Mouse (Mus musculus) lung, postnatal 36 days (tissue): ENCODE data around the gene Znhit3.
"Not testable (repeated sequence)": the region's sequence is repeated elsewhere in the genome, so short reads cannot be mapped to it uniquely, and the experiment has no call there.

Experiments used
- DNase-seq: peaks from one replicate; pipeline ENCODE4 v3.0.0; 2022; ENCODE audit warnings: mixed read lengths

The Znhit3 gene

DNA sequence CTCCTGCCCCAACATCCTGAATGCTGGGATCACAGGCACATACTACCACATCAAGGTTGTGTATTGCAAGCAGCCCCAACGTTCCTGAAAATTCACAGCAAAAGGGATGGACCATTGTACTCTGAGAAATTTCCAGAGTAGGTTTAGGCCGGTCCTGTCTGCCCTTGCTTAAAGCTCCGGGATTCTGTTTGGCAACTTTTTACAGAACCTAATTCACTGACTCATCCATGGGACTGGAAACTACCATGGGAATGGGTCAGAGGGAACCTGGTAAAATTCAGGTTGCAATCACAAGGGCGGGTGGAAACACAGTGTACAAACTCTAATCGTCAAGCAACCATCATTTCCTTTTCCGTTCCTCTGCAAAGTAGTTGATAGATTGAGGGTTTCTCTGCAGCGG lies 3.8 kb upstream of the Znhit3 start:
- DNase-seq, result peak; percentile 29

DNA sequence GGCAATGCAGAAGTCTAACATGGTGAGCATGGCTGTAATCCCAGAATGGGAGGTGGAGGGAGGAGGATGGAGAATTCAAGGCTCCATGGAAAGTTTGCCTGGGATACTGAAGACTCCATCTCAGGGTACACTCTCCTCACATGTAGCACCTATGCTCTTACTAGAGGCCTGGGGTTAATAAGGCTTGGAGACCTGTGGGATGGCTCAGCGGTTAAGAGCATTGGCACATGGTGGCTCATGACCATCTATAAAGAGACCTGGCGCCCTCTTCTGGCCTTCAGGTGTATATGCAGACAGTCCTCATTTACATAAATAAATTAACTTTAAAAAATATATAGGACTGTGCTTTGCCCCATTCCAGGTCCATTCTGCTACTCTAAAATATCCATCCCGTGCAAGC lies 3.1 kb upstream of the Znhit3 start:
- peak; percentile 67 for DNase-seq

DNA sequence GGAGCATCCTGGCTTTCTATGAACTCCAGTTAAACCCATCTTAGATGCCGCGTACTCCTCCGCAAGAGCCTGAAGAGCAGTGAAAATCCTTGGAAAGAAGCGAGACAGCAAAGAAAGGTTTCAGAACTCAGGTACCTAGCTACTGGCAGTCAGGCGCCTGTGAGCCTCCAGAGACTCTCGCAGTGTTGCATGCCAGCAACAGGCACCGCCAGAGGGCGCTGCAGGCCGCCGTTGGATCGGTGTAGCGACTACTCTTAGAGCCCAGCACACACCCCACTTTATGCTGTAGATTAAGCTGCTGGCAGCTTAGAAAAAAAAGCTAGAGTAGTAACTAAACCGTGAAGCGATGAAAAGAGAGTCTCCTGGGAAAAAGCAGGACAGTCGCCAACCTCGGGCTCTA lies 2.3 kb upstream of the Znhit3 start:
- DNase-seq, result peak; percentile 94

DNA sequence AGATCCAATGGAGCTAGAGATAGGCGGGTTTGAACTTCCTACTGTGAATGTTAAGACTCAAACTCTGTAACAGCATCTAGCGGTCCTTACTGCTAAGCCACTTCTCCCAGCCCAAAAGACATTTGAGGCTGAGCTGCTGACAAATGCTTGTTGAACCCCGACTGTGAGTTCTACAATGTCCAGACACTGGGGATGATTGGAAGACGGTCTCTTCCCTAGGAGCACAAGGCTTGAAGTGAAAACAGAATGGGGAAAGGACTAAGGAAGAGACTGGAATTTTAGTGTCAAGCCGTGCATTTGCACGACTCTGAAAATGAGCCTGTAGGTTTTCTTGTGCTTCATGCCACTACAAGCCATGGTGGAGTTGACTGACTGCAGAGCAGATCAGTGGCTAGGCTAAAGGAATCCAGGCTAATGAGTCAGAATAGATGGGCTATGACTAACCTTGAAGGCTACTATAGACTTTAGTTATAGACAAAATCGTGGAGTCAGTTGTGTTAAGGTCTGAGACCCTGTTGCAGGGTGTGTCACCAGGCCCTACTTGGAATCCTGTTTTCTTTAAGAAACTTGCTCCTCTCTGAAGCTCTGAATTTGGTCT lies 636 bp upstream of the Znhit3 start:
- no peak for DNase-seq

DNA sequence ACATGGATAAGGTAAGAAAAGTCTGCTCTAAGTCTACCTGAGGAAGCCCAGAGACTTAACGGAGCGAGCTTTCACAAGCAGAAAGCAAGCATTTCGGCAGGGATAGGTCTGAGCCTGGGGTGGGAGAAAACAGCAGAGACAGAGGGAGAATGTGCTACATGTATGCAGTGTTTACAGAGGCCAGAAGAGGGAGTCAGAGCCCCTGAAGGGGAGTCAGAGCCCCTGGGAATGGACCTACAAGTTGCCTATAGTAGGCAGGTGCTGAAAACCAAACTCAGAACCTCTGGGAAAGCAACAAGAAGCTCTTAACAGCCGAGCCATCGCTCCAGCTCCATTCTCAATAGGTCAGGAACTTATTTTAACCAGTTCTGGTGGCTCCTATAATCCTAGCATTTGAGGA lies 1.5 kb downstream of the Znhit3 start:
- no peak for DNase-seq

DNA sequence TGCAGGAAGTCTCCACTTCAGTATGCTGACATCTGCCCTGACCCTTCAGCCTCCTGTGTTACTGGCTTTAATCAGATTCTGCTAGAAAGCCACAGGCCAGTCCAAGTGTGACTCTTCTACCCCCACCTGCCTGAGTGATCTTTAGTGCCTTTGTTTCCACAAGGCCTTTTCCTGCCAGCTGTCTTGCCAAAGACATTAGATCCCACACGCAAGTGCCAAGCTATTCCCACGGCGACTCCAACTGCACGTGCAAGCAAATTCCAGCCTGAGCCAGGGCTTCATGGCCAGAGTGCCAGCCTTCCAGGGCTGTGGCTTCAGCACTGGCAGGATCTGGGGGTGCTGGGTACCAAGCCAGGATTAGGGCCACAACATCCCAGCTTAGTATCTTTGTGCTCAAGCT lies 5.8 kb downstream of the Znhit3 start:
- DNase-seq, result no peak

DNA sequence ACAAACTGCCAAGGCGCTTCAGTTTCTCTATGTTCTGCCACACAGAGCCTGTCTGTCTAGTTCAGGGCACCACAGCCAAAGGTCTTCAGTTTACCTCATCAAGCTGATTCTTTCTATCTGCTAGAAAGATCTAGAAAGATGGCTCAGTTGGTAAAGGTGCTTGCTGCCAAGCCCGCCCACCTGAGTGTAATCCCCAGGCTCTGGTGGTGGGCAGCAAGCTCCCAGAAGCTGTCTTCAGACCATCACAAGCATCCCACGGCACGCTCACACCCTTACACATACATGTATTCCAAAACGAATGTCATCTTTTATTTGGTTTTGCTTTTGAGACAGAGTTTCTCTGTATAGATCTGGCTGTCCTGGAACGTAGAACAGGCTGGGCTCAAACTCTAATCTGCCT lies 7.7 kb downstream of the Znhit3 start:
- no peak for DNase-seq

DNA sequence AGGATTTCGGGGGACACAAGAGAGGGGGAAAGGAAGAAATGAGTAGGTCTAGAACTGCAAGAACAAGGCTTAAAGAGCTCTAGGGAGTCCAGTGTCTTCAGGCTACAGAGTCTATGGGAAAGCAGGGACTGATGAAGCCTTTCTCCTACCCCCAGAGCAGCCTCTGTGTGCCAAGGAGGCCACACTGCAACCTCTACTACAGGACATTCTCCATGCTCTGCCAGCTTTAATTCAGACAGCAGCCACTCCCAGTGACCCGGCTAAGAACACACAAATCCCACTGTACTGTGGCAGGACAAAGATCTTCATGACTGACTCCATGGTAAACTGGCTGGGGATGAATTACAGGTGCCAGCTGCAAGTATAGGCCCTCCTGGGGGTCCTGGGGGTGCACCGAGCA lies 9.1 kb downstream of the Znhit3 start:
- no peak for DNase-seq

DNA sequence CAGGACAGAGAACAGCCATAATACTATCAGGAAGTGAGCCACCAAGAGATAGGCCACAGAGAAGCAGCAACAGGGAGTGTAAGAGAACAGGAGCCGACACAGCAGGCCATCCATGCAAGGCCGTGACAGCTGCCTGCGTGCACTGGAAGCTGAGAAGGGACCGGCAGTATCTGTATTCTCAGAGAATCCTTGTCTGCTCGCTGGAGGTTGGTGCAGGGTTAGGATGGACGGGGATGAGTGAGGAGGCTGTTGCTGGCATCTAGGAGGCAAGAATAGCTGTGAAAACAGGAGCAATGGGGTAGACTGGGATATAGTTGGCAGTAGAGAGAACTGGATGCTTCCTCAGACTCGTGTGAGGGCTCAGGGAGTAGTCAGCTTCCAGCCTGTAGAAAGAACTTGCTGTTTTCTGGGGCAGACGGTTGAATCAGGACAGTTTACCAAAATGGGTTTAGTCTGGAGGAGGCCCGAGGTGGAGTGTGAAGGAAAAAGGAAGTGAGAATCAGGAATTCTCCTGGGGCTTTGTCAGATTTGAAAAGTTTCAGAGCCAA lies 11.5 kb downstream of the Znhit3 start:
- no peak for DNase-seq

DNA sequence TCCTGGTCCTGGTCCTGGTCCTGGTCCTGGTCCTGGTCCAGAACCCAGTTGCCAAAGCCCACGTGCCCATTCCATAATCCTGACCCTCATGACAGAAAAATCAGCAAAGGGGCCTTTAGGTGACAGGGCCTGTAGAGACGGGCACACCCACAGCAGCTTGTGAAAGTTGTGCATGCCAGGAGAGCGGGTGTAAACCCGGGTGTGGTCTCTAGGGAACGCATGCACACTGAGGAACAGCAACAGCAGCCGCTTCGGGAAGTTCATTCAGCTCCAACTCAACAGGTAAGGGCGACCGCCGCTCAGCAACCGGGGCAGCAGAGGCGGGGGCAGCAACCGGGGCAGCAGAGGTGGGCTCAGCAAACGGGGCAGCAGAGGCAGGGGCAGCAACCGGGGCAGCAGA lies 23.1 kb downstream of the Znhit3 start:
- DNase-seq, result no peak

DNA sequence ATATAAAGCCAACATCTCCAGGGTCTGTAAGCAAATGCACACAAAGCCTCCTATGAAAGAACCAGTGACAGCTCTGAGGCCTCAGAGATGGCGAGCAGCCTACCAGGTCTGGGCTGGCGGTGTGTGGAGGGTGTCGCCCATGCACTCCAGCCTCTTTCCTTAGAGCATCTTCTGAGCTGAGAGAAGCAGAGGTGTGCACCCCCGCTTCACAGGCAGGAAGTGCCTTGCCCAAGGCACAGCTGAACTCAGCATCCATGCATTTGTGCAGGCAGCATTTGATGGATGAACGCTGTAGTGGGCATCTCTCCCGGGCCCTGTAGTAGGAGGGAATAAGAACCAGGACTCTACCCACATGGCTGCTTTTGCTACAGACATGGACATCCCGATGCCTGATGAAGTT lies 24.5 kb downstream of the Znhit3 start:
- DNase-seq, result no peak

DNA sequence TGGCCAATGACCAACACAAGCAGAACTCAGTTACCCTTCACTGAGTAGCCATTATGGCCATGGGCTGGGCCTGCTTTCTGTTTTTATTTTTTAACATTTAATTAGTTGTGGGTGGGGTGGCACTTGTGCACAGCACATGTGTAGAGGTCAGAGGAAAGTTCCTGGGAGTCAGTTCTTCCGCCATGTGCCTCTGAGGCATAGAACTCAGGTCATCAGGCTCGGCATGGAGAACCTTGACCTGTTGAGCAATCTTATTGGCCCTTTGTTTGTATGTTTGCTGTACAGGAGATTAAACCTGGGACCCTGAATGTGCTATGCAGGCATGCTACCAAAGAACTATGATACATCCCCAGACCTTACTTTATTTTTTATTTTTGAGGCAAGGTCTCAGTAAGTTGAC lies 26.7 kb downstream of the Znhit3 start:
- no peak for DNase-seq

DNA sequence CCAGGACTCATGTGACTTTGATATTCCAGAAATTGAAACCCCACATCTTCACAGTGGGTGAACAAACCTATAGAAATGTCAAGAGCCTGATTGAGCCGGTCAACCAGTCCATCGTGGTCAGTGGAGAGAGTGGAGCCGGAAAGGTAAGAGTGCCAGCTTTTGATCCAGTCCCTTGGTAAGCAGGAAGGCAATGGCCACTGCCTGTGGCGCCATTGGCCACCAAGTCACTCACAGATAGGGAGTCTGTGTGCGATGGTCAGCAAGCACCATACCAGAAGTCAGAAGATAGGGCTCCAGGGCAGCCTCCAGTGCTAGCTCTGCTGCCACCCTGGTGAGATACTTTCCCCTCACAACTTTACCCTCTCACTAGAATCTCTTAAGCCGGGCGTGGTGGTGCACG lies 28.1 kb downstream of the Znhit3 start:
- DNase-seq, result no peak

DNA sequence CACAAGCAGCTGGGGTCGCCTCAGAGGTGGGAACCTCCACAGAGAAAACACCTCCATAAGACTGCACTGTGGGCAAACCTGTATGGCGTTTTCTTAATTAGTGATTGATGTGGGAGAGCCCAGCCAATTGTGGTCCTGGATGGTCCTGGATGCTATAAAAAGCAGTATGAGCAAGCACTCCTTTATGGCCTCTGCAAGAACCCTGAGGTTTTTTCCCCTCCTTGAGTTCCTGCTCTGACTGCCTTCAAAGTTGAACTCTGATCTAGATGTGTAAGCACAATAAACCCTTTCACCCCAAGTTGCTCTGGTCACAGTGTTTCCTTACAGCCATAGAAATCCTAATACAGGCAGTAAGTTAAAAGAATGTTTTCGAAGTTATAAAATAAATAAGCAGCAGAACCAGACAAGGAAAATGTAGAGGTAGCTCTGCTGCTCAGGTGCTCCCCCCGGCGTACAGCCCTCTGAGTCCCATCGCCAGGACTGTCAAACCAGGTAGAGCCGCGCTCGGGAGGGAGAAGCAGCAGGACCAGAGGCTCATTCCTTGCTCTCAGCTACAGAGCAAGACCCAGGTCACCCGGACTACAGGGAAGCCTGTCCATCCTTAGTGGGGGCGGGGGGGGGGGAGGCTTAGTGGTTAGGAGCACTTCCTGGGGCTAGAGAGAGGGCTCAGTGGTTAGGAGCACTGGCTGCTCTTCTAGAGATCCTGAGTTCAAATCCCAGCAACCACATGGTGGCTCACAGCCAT lies 29.2 kb downstream of the Znhit3 start:
- DNase-seq, result no peak

DNA sequence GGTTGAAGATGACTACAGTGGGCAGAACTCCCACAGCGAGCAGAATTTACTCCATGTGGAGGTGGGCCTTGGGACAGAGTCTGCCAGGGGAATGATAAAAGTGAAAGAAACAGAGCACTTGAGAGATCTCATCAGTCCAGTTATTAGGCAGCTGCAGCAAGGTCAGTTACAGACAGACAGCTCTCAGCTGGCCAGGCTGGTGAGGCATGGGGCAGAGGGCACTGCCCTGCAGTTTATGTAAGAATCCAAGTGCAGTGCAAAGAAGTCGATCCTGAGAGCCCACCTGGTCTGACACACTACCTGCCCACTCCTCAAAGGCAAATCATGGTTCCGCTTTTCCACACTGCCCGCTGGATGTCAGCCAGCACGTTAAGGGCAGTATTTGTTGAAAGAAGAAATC lies 29.9 kb downstream of the Znhit3 start:
- DNase-seq, result no peak

DNA sequence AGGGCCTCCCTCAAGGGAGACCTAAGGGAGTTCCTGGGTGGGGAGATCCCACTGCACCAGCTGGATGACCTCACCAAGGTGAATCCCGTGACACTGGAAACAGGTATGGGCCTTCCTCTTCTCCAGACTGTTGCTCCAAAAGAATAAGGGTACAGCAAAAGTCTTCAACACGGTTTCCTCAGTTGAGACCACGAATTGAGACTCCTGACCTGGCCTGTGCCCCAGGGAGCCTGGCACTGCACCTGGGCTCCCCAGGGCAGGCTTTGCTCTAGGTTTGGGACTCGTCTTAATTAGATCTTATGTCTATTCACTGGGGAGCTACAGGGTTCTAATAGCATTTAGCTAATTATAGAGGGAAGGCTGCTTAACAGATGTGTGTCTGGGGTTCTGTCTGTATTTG lies 30.9 kb downstream of the Znhit3 start:
- DNase-seq, result no peak

DNA sequence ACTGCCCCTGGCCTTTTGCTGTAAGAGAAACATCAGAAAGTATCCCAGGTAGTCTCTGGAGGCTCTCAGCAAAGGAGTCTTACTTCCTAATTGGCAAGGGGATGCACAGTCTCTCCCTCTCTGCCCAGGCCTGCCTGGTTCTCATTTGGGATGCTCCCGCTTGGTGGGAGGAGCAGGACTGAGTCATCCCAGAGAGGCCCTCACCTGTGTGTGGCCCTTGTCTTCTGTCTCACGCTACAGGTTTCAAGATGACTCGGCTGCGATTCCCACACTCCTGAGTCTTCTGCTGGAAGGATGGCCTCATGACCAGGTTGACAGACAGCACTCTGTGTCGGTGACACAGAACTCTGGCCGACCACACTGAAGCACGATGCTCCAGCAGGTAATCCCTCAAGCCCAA lies 33.8 kb downstream of the Znhit3 start:
- DNase-seq, result no peak

DNA sequence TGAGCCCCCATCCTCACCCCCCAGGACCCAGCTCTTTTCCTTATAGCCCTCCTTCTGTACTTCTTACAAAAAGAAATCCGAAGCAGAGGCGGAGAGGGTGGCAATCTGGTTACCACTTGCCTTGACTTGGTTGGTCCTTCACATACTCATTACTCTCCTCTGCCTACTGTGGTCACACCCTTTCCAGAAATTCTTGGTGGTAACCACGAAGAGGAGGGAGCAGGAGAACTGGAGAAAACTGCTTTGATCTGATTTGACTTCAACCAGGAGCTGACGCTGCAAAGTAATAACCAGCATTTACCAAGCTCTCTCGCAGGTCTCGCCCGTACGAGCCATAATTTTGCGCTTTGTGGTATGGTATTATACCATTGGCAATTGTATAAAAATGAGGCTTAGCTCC lies 35.2 kb downstream of the Znhit3 start:
- DNase-seq, result no peak

DNA sequence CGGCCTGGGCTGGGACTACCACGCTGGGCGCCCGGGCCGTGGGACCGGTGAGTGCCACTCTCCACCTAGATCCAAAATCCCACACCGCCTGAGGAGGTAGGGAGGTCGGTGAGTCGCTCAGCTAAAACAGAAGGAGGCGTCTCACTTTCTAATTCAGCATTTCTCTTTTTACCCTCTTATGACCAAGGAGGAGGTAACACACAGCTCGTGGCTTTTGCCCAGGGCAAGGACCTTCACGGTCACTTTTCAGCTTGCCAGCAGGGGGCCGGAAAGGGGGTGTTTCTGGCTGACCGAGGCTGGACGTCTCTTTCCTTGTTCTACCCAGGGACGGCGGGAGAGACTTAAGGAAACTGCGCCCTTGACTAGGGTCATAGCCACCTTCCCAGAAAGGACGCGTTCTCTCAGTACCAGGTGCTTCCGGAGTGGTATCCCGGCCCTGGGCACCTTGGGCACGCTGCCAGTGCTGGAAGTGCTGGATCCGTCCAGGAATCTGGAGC lies 35.7 kb downstream of the Znhit3 start:
- peak; percentile 60 for DNase-seq

DNA sequence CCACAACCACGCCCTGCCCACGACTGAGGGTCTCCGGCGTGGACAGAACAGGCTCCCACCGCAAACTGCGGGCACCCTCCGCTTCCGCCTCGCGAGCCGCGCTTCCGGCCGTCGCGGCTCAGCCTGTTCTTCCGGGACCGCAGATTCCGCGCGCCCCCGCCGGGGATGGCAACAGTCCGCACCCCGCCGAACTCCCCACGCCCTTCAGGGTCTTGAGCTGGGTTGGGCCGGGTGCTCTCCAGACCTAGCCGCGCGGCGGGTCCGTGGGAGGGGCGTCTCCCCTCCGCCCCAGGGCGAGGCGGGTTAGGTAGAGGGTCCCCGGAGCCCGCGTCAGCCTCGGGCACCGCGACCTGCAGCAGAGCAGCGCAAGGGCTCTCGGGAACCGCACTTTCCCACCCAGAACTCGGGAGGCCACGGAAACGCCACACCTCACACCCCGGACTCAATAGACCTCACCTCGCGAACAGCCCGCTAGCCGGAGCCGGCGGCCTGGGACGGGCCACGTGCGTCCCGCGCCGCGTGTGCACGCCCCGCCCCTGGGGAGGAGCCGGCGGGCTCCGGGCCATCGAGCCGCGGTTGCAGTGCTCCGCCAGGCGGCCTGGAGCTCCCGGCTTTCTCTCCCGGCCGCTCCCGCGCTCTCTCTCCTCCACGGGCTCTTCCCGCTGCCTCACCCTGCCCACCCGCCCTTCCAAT lies 36.2 kb downstream of the Znhit3 start, which contains the start of the genes Myo19 and Pigw:
TSS of gene Myo19 (plus strand) at position 377 of the 693 bp plus-strand sequence.
TSS of gene Pigw (minus strand) at position 514 of the 693 bp plus-strand sequence.
- peak; percentile 78 for DNase-seq

DNA sequence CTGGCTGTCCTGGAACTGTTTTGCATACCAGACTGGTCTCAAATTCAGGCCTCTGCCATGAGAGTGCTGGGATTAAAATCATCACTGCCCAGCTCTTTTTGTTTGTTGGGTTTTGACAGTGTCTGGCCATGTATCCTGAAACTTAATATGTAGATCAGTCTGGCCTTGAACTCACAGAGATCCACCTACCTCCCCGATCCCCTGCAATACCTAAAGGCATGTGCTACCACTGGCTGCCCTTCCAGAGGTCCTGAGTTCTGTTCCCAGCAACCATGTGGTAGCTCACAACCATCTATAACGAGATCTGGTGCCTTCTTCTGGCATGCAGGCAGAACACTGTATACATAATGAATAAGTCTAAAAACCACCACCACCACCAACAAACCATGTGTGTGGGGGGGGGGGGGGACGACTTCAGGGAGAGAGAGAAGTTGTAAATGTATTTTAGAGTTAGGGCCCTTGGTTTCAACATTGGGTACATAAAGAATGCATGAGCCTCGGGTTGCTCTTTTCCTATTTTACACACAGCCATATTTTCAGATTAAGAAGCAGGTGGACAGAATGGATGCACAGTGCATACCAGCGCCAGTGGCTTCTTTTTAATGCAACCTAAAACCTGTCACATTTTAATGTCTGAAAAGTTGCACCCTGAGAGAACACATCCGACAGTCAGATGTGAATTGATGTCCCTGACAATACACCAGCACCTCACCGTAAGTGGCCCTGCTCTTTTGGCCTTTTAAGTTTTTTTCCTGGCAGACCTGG lies 37.0 kb downstream of the Znhit3 start:
- no peak for DNase-seq

DNA sequence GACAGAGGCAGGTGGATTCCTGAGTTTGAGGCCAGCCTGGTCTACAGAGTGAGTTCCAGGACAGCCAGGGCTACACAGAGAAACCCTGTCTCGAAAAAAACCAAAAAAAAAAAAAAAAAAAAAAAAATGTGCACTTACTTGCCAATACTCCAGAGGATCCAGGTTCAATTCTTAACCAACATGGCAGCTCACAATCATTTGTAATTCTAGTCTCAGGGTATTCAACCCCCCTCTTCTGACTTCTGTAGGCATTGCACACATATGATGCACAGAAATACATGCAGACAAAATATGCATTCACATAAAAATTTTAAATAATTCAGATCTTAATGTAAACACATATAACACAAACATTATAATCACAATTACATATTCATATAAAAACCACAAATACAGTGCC lies 40.1 kb downstream of the Znhit3 start:
- DNase-seq, result not testable (repeated sequence)
